Mouse (Mus musculus) limb, embryonic 11.5 days (tissue): ENCODE data around the gene Cyp2c23. TPM values are rescaled to one million over a fixed set of nuclear protein-coding genes. Genes with fewer than 3 reads are reported as not detected.

Experiments used
- ATAC-seq: fragments of 200-750 bp; cut with Nextera tagmentation; 2 replicates; pipeline ENCODE4 v1.8.0; 2017; ENCODE audit warnings: low read depth; ENCODE audit not compliant: insufficient number of reproducible peaks, low FRiP score, low TSS enrichment
- DNase-seq: peaks from one replicate; pipeline ENCODE4 v3.0.0-alpha.2; 2015; ENCODE audit warnings: low spot score
- H3K27ac ChIP-seq: fragments of 300-500 bp; sonication (generic); replicated peaks from 2 replicates; pipeline ENCODE4 v1.5.1; 2014; ENCODE audit warnings: low read depth, mild to moderate bottlenecking, low read length
- H3K27me3 ChIP-seq: fragments of 300-500 bp; sonication (generic); 2 replicates; pipeline ENCODE4 v1.6.1; 2014; ENCODE audit warnings: mild to moderate bottlenecking, low read length, mixed read lengths; ENCODE audit not compliant: control insufficient read depth, insufficient read depth
- H3K36me3 ChIP-seq: fragments of 300-500 bp; sonication (generic); 2 replicates; pipeline ENCODE4 v1.6.1; 2014; ENCODE audit warnings: mild to moderate bottlenecking, low read length, moderate library complexity, mixed read lengths; ENCODE audit not compliant: control insufficient read depth, insufficient read depth
- H3K4me1 ChIP-seq: fragments of 300-500 bp; sonication (generic); 2 replicates; pipeline ENCODE4 v1.6.1; 2014; ENCODE audit warnings: low read length, mixed read lengths; ENCODE audit not compliant: control insufficient read depth, insufficient read depth
- H3K4me2 ChIP-seq: fragments of 300-500 bp; sonication (generic); 2 replicates; pipeline ENCODE4 v1.6.1; 2014; ENCODE audit warnings: low read depth, mild to moderate bottlenecking, moderate library complexity; ENCODE audit not compliant: severe bottlenecking
- H3K4me3 ChIP-seq: fragments of 300-500 bp; sonication (generic); 2 replicates; pipeline ENCODE4 v1.5.1; 2014; ENCODE audit warnings: low read depth, low read length
- H3K9ac ChIP-seq: fragments of 300-500 bp; sonication (generic); 2 replicates; pipeline ENCODE4 v1.6.1; 2014; ENCODE audit warnings: mild to moderate bottlenecking, low read length
- H3K9me3 ChIP-seq: fragments of 300-500 bp; sonication (generic); 2 replicates; pipeline ENCODE4 v1.6.1; 2016; ENCODE audit warnings: low read length; ENCODE audit not compliant: control insufficient read depth
- WGBS: fragments of 180-500 bp; shearing (Covaris S2); extraction: QIAGEN DNeasy Blood & Tissue Kit; methylation state at CpG from one replicate; pipeline ENCODE4 v1.1.7; 2014; 5-methylcytosine and 5-hydroxymethylcytosine counted together
- polyA plus RNA-seq: library from polyadenylated mRNA; unstranded; fragments of >200 nt; fragmentation: Nextera tagmentation; extraction: Ambion mirVana; gene quantifications from 2 replicates; pipeline ENCODE4 v1.2.1, GENCODE M21; 2014

Cyp2c23 gene
- polyA plus RNA-seq, 1 experiment from 2014 or later = 0.12 TPM

GRCm38 (mm10) chr19:44067323-44068049 lies 38.5 kb upstream of the Cyp2c23 start:
- WGBS = 82% methylated on average over 9 of the region's 9 CpGs
- H3K27ac ChIP-seq = no peak overlapping the region
- H3K9ac ChIP-seq = no peak overlapping the region
- no peaks in the 10 kb centered on the region for H3K9me3 ChIP-seq
- H3K27me3 ChIP-seq = no peaks in the 10 kb centered on the region
- ATAC-seq (no peak), DNase-seq (no peak)
- H3K4me2 ChIP-seq = no peak overlapping the region
- no peak overlapping the region for H3K4me3 ChIP-seq
- H3K36me3 ChIP-seq = peaks cover 2% of the 10 kb centered on the region; the same call in 1 of the 2 replicates
- peaks cover 4% of the 10 kb centered on the region; the same call in 1 of the 2 replicates for H3K4me1 ChIP-seq

GRCm38 (mm10) chr19:44064734-44065133 lies 35.7 kb upstream of the Cyp2c23 start:
- Histone ChIP-seq H3K27me3 (no peaks in the 10 kb centered on the region), H3K4me2 (no peak overlapping the region), H3K36me3 (peaks cover 4% of the 10 kb centered on the region; the same call in 1 of the 2 replicates), H3K4me1 (0 out of 2 replicates have a peak, but pooled peaks cover 4% of the 10 kb centered on the region), H3K27ac (no peak overlapping the region), H3K9ac (no peak overlapping the region), H3K9me3 (no peaks in the 10 kb centered on the region), H3K4me3 (no peak overlapping the region)
- no peak for ATAC-seq
- 95% methylated on average over 2 of the region's 2 CpGs for WGBS
- no peak for DNase-seq

- Histone ChIP-seq H3K27ac (no peak overlapping the region), H3K9ac (no peak overlapping the region), H3K27me3 (no peaks in the 10 kb centered on the region), H3K4me3 (no peak overlapping the region), H3K4me1 (0 out of 2 replicates have a peak, but pooled peaks cover 4% of the 10 kb centered on the region), H3K36me3 (peaks cover 4% of the 10 kb centered on the region; the same call in 1 of the 2 replicates), H3K9me3 (no peaks in the 10 kb centered on the region), H3K4me2 (no peak overlapping the region)
- DNase-seq (no peak), ATAC-seq (no peak)
- WGBS = 90% methylated on average over 7 of the region's 7 CpGs
Observed at GRCm38 (mm10) chr19:44063773-44064172, 34.8 kb upstream of the Cyp2c23 start.

- no peak for ATAC-seq
- Histone ChIP-seq H3K36me3 (peaks cover 4% of the 10 kb centered on the region; the same call in 1 of the 2 replicates), H3K4me1 (no peaks in the 10 kb centered on the region)
Observed at GRCm38 (mm10) chr19:44060226-44060625, 31.2 kb upstream of the Cyp2c23 start.

GRCm38 (mm10) chr19:44055173-44055826 lies 26.3 kb upstream of the Cyp2c23 start:
- Histone ChIP-seq H3K27me3 (no peaks in the 10 kb centered on the region), H3K9me3 (no peaks in the 10 kb centered on the region), H3K4me3 (no peak overlapping the region), H3K4me2 (no peak overlapping the region), H3K4me1 (no peaks in the 10 kb centered on the region), H3K9ac (no peak overlapping the region), H3K36me3 (peaks cover 2% of the 10 kb centered on the region; the same call in 1 of the 2 replicates), H3K27ac (no peak overlapping the region)
- 80% methylated on average over 4 of the region's 4 CpGs for WGBS
- DNase-seq (no peak), ATAC-seq (no peak)

More at GRCm38 (mm10) chr19:44060226-44060625, 31.2 kb upstream of the Cyp2c23 start:
- H3K4me2 ChIP-seq = no peak overlapping the region
- no peak for DNase-seq
- H3K27me3 ChIP-seq = no peaks in the 10 kb centered on the region
- no peaks in the 10 kb centered on the region for H3K9me3 ChIP-seq
- H3K9ac ChIP-seq = no peak overlapping the region
- H3K4me3 ChIP-seq = no peak overlapping the region
- 91% methylated on average over 3 of the region's 3 CpGs for WGBS
- H3K27ac ChIP-seq = no peak overlapping the region

GRCm38 (mm10) chr19:44050388-44050787 lies 21.4 kb upstream of the Cyp2c23 start:
- Histone ChIP-seq H3K36me3 (no peaks in the 10 kb centered on the region; the same call in 1 of the 2 replicates), H3K9me3 (no peaks in the 10 kb centered on the region), H3K9ac (no peak overlapping the region), H3K27ac (no peak overlapping the region), H3K4me3 (no peak overlapping the region), H3K4me2 (no peak overlapping the region), H3K27me3 (no peaks in the 10 kb centered on the region), H3K4me1 (no peaks in the 10 kb centered on the region)
- no peak for DNase-seq
- WGBS = 82% methylated on average over 4 of the region's 4 CpGs
- ATAC-seq = no peak

GRCm38 (mm10) chr19:44049282-44049681 lies 20.3 kb upstream of the Cyp2c23 start:
- Histone ChIP-seq H3K4me3 (no peak overlapping the region), H3K4me2 (no peak overlapping the region), H3K9ac (no peak overlapping the region), H3K9me3 (no peaks in the 10 kb centered on the region), H3K27me3 (no peaks in the 10 kb centered on the region), H3K27ac (no peak overlapping the region), H3K36me3 (peaks cover 2% of the 10 kb centered on the region; the same call in 1 of the 2 replicates), H3K4me1 (no peaks in the 10 kb centered on the region)
- ATAC-seq = no peak
- 61% methylated on average over 3 of the region's 3 CpGs for WGBS
- no peak for DNase-seq

GRCm38 (mm10) chr19:44045847-44046246 lies 16.8 kb upstream of the Cyp2c23 start:
- Histone ChIP-seq H3K9me3 (no peaks in the 10 kb centered on the region), H3K4me1 (no peaks in the 10 kb centered on the region), H3K36me3 (peaks cover 3% of the 10 kb centered on the region; the same call in 1 of the 2 replicates), H3K4me3 (no peak overlapping the region), H3K9ac (no peak overlapping the region), H3K4me2 (no peak overlapping the region), H3K27ac (no peak overlapping the region), H3K27me3 (no peaks in the 10 kb centered on the region)
- WGBS = 94% methylated on average over 3 of the region's 3 CpGs
- DNase-seq (no peak), ATAC-seq (no peak)
